Comparison of ENCODE assay signal across 15 mouse cellular contexts in genomic region chr15:63036241-63036640, GRCm38 (mm10).
A peak's percentile ranks its signal among the peaks of the same experiment; 100 is the strongest.
DNase-seq lines count a peak whose midpoint lies in the region; TF ChIP-seq lines count a peak whose summit lies in the region.
"Had no signal": no experiment of that assay in that cellular context is flagged by ENCODE, and none has a peak within 500 bp of the region (broad histone marks: within the 10 kb centered on the region; RNA-seq: fewer than 3 reads in every experiment).

No protein-coding gene starts in this region.

- intact Hi-C loops in left cerebral cortex, adult 2 months (cut with DNase I) = no loop called here
- intact Hi-C loops in heart, adult 2 months (cut with DNase I) = no loop called here

- no peak for TF ChIP-seq EP300 in heart, adult 2 months (IDR thresholded peaks at IDR 0.05; ENCODE audit: insufficient read depth, low read depth, low read length)

- no peak overlapping the region for H3K27ac ChIP-seq in left cerebral cortex, adult 2 months
- no peak overlapping the region for H3K27ac ChIP-seq in heart, adult 2 months
- H3K27ac ChIP-seq: embryonic facial prominence, embryonic 15.5 days; heart, embryonic 15.5 days; midbrain, embryonic 15.5 days had no signal

- H3K79me2 ChIP-seq in heart, adult 2 months (replicated peaks; ENCODE audit: control insufficient read depth, insufficient read depth, low read length) = no peaks in the 10 kb centered on the region

- TF ChIP-seq CTCF in left cerebral cortex, adult 2 months (IDR thresholded peaks at IDR 0.05) = no peak
- no peak for TF ChIP-seq CTCF in heart, adult 2 months (IDR thresholded peaks at IDR 0.05)

- no peak overlapping the region for H3K4me3 ChIP-seq in left cerebral cortex, adult 2 months
- H3K4me3 ChIP-seq in heart, adult 2 months = no peak overlapping the region
- H3K4me3 ChIP-seq: embryonic facial prominence, embryonic 15.5 days; heart, embryonic 15.5 days; midbrain, embryonic 15.5 days had no signal

- no peak for TF ChIP-seq POLR2A in heart, adult 2 months (IDR thresholded peaks at IDR 0.05; ENCODE audit: insufficient read depth, low read depth, low read length)

- no peaks in the 10 kb centered on the region for H3K4me1 ChIP-seq in heart, adult 2 months (ENCODE audit: control insufficient read depth, insufficient read depth, low read length)
- H3K4me1 ChIP-seq: embryonic facial prominence, embryonic 15.5 days; heart, embryonic 15.5 days; midbrain, embryonic 15.5 days had no signal

- DNase-seq in left cerebral cortex, adult 2 months (ENCODE audit: extremely low spot score in 1 of 2, low spot score in 2 of 2) = peak; percentile 10 to 21
- DNase-seq in left cerebral cortex, adult 11 months (ENCODE audit: low spot score) = no peak
- DNase-seq in gastrocnemius, postnatal 10 days = peak; percentile 27
- DNase-seq in layer of hippocampus, postnatal 10 days (ENCODE audit: low spot score in 2 of 2) = peak; percentile 32 to 39
- DNase-seq in telencephalon, adult 2 months (ENCODE audit: low read depth, low spot score) = peak; percentile 22
- no peak for DNase-seq in thymus, postnatal 4 days
- DNase-seq in heart, adult 2 months = no peak
- DNase-seq: forebrain, postnatal 0 days; kidney, postnatal 10 days; liver; lung, postnatal 10 days had no signal

- no peaks in the 10 kb centered on the region for H3K36me3 ChIP-seq in heart, adult 2 months (ENCODE audit: control insufficient read depth, insufficient read depth, low read length)
- H3K36me3 ChIP-seq: embryonic facial prominence, embryonic 15.5 days; G1E; heart, embryonic 15.5 days; midbrain, embryonic 15.5 days had no signal

- WGBS in heart, adult 2 months = 85% methylated on average over 7 of the region's 7 CpGs

- no peaks in the 10 kb centered on the region for H3K27me3 ChIP-seq in heart, adult 2 months (ENCODE audit: control insufficient read depth, insufficient read depth, low read length)
- H3K27me3 ChIP-seq: embryonic facial prominence, embryonic 15.5 days; heart, embryonic 15.5 days; midbrain, embryonic 15.5 days had no signal

- H3K9ac ChIP-seq in heart, adult 2 months (ENCODE audit: low read depth, low read length) = no peak overlapping the region
- H3K9ac ChIP-seq: embryonic facial prominence, embryonic 15.5 days; forebrain, postnatal 0 days; heart, embryonic 15.5 days; midbrain, embryonic 15.5 days had no signal

Comparison
In these comparisons a context has a peak if more than half of its experiments do, and no peak if none do; other contexts are left out.
1. DNase-seq: peak in left cerebral cortex, adult 2 months (2 of 2), gastrocnemius, postnatal 10 days (single experiment), layer of hippocampus, postnatal 10 days (2 of 2) and telencephalon, adult 2 months (single experiment); none in left cerebral cortex, adult 11 months (single experiment), thymus, postnatal 4 days (single experiment) and heart, adult 2 months (0 of 2).